Mouse (Mus musculus): ENCODE measurements around the gene 4930550C14Rik. TPM values are rescaled to one million over a fixed set of nuclear protein-coding genes. Genes with fewer than 3 reads are reported as not detected.
A peak's percentile ranks its signal among the peaks of the same experiment; 100 is the strongest.

4930550C14Rik gene
- total RNA-seq (2021) = 1 to 10 TPM; 1.9 to 2.3 TPM
- long read RNA-seq, experiment 1, partial matches to known transcripts = 0 of 2 reads
- long read RNA-seq, experiment 1, other reads (novel, unspliced or antisense) = 2 of 2 reads
- long read RNA-seq, experiment 2, partial matches to known transcripts = 1 of 2 reads
- long read RNA-seq, experiment 2, other reads (novel, unspliced or antisense) = 1 of 2 reads

GRCm38 (mm10) chr9:53402291-53402711, at the start of gene 4930550C14Rik:
4930550C14Rik (plus strand) TSS chr9:53402325.
- peak; percentile 11 to 14 for DNase-seq (ENCODE audit: low spot score in 2 of 2)

- DNase-seq (ENCODE audit: low spot score in 2 of 2) = no peak
Observed at GRCm38 (mm10) chr9:53353161-53353560, 49.0 kb upstream of the 4930550C14Rik start.

GRCm38 (mm10) chr9:53356219-53357155, 45.6 kb upstream of the 4930550C14Rik start:
- DNase-seq (ENCODE audit: low spot score in 2 of 2) = no peak

- DNase-seq (ENCODE audit: low spot score in 2 of 2) = no peak
Observed at GRCm38 (mm10) chr9:53371339-53371738, 30.8 kb upstream of the 4930550C14Rik start.

- DNase-seq (ENCODE audit: low spot score in 2 of 2) = no peak
Observed at GRCm38 (mm10) chr9:53375907-53376306, 26.2 kb upstream of the 4930550C14Rik start.

GRCm38 (mm10) chr9:53376820-53377219, 25.3 kb upstream of the 4930550C14Rik start:
- no peak for DNase-seq (ENCODE audit: low spot score in 2 of 2)

GRCm38 (mm10) chr9:53377597-53377996, 24.5 kb upstream of the 4930550C14Rik start:
- no peak for DNase-seq (ENCODE audit: low spot score in 2 of 2)

GRCm38 (mm10) chr9:53378171-53378570, 24.0 kb upstream of the 4930550C14Rik start:
- no peak for DNase-seq (ENCODE audit: low spot score in 2 of 2)

- no peak for DNase-seq (ENCODE audit: low spot score in 2 of 2)
Observed at GRCm38 (mm10) chr9:53380595-53380994, 21.5 kb upstream of the 4930550C14Rik start.

GRCm38 (mm10) chr9:53381113-53381615, 21.0 kb upstream of the 4930550C14Rik start:
- no peak for DNase-seq (ENCODE audit: low spot score in 2 of 2)

GRCm38 (mm10) chr9:53383951-53384866, 17.9 kb upstream of the 4930550C14Rik start, which contains the start of gene Kdelc2:
Kdelc2 (plus strand) TSS chr9:53384025.
- peak; percentile 41 to 58 for DNase-seq (ENCODE audit: low spot score in 2 of 2)

- DNase-seq (ENCODE audit: low spot score in 2 of 2) = no peak
Observed at GRCm38 (mm10) chr9:53384873-53385272, 17.3 kb upstream of the 4930550C14Rik start.

- no peak for DNase-seq (ENCODE audit: low spot score in 2 of 2)
Observed at GRCm38 (mm10) chr9:53387431-53387830, 14.7 kb upstream of the 4930550C14Rik start.

- DNase-seq (ENCODE audit: low spot score in 2 of 2) = no peak
Observed at GRCm38 (mm10) chr9:53389109-53389508, 13.0 kb upstream of the 4930550C14Rik start.

GRCm38 (mm10) chr9:53390136-53390535, 12.0 kb upstream of the 4930550C14Rik start:
- DNase-seq (ENCODE audit: low spot score in 2 of 2) = no peak

- no peak for DNase-seq (ENCODE audit: low spot score in 2 of 2)
Observed at GRCm38 (mm10) chr9:53397685-53398387, 4.3 kb upstream of the 4930550C14Rik start.

GRCm38 (mm10) chr9:53398388-53398700, 3.8 kb upstream of the 4930550C14Rik start:
- peak; percentile 17 to 28 for DNase-seq (ENCODE audit: low spot score in 2 of 2)

GRCm38 (mm10) chr9:53399537-53399936, 2.6 kb upstream of the 4930550C14Rik start:
- DNase-seq (ENCODE audit: low spot score in 2 of 2) = no peak

- DNase-seq (ENCODE audit: low spot score in 2 of 2) = no peak
Observed at GRCm38 (mm10) chr9:53400696-53401095, 1.4 kb upstream of the 4930550C14Rik start.

- DNase-seq (ENCODE audit: low spot score in 2 of 2) = no peak
Observed at GRCm38 (mm10) chr9:53401146-53401545, 979 bp upstream of the 4930550C14Rik start.

Data from adrenal gland, postnatal 4 days (tissue).